Mouse (Mus musculus): Measurements from ENCODE around the gene Celsr1. TPM values are rescaled to one million over a fixed set of nuclear protein-coding genes. Genes with fewer than 3 reads are reported as not detected.

Celsr1 gene
- polyA plus RNA-seq, 1 experiment from 2014 or later, result 2.0 TPM

DNA sequence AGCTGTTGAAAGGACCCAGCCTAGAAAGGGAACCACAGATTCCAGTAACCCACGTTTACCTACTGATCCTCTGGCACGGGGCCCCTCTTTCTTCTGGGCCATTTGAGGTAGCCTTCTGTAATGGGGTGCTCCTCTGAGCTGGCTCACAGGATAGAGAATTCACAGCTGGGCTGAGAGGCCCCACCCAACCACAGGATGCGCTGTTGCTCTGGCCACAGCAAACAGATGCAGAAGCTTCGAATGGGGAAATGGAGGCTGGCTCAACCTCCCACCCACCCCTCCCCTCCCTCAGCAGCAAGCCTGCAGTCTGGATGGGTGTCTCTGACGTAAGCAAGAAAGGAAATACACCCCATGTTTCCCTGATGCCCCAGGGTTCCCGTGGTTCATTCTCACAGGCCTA, 77.4 kb downstream of the Celsr1 start:
- Histone ChIP-seq H3K4me3 (ENCODE audit: low read depth, low read length) (no peak overlapping the region), H3K27ac (replicated peaks) (no peak overlapping the region), H3K36me3 (ENCODE audit: control insufficient read depth, insufficient read depth, low read length) (no peaks in the 10 kb centered on the region), H3K4me1 (replicated peaks; ENCODE audit: control insufficient read depth, insufficient read depth) (no peaks in the 10 kb centered on the region), H3K9ac (ENCODE audit: low read length) (no peak overlapping the region), H3K4me2 (replicated peaks; ENCODE audit: low read depth) (no peak overlapping the region), H3K9me3 (ENCODE audit: control insufficient read depth, low read length) (no peaks in the 10 kb centered on the region), H3K27me3 (ENCODE audit: control insufficient read depth, insufficient read depth, low read length) (no peaks in the 10 kb centered on the region)
- 57% methylated on average over 6 of the region's 6 CpGs for WGBS
- DNase-seq (ENCODE audit: low spot score), result peak; percentile 24
- ATAC-seq (ENCODE audit: low FRiP score, low TSS enrichment), result peak; percentile 16; the same call in 1 of the 2 replicates
- TF ChIP-seq EP300 (optimal IDR thresholded peaks at IDR 0.05), result no peak
- no peak for TF ChIP-seq CTCF (IDR thresholded peaks at IDR 0.05; ENCODE audit: low read depth)

DNA sequence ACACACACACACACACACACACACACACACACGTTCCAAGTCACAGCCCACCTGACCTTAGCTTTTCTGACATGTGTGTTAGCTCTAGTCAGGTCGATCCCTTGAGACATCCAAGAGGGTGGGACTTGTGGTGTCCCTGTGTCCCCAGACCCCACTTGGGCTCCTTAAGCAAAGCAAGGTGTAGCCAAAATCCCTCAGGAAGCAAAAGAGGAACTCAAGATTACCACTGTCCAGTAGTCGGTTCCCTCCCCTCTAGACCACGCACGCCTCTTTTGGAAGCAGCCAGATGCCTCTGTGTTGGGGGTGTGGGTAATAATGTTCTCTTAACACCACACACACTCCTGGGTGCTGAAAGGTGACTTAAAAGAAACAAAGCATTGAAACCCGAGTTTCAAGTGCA, 80.1 kb downstream of the Celsr1 start:
- H3K4me3 ChIP-seq (ENCODE audit: low read depth, low read length), result no peak overlapping the region
- no peak for ATAC-seq (ENCODE audit: low FRiP score, low TSS enrichment)
- no peaks in the 10 kb centered on the region for H3K27me3 ChIP-seq (ENCODE audit: control insufficient read depth, insufficient read depth, low read length)
- H3K27ac ChIP-seq (replicated peaks), result no peak overlapping the region
- no peak overlapping the region for H3K9ac ChIP-seq (ENCODE audit: low read length)
- no peak for DNase-seq (ENCODE audit: low spot score)
- H3K4me1 ChIP-seq (replicated peaks; ENCODE audit: control insufficient read depth, insufficient read depth), result no peaks in the 10 kb centered on the region
- TF ChIP-seq EP300 (optimal IDR thresholded peaks at IDR 0.05) (no peak), CTCF (IDR thresholded peaks at IDR 0.05; ENCODE audit: low read depth) (no peak)
- no peaks in the 10 kb centered on the region for H3K9me3 ChIP-seq (ENCODE audit: control insufficient read depth, low read length)
- H3K4me2 ChIP-seq (replicated peaks; ENCODE audit: low read depth), result no peak overlapping the region
- 76% methylated on average over 6 of the region's 6 CpGs for WGBS
- no peaks in the 10 kb centered on the region for H3K36me3 ChIP-seq (ENCODE audit: control insufficient read depth, insufficient read depth, low read length)

DNA sequence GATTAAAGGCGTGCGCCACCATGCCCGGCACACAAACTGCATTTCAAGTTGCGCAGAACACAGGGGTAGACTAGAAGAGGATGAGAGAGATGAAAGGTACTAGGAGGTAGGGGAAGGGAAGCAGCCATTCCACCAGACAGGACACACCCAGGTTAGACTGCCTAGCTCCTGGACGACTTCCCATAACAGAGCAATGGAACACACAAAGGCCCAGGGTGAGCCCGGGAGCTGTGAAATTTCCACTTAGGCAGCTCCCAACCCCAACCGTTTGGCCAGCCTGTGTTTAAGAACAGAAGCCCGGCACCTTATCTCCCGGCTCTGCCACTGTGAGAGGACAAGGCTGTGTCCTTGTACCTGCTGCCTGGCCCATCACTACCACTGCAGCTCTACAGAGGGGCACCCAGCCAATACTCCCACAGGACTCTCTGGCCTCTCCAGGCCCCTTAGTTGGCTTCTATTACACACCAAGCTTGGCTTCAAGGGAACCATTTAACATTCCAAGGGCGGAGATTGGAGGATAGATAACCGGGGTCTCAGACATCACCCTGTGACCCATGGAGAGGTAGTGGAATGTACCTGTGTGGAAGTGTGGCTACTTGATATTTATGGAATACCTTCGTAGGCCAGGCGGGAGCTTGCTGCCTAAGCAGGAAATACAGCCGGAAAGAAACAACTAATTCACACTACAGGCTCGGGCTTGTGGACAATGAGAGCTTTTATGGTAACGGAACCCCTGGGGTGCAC, 84.0 kb downstream of the Celsr1 start:
- WGBS, result 61% methylated on average over 16 of the region's 16 CpGs
- no peaks in the 10 kb centered on the region for H3K27me3 ChIP-seq (ENCODE audit: control insufficient read depth, insufficient read depth, low read length)
- H3K4me3 ChIP-seq (ENCODE audit: low read depth, low read length), result no peak overlapping the region
- H3K36me3 ChIP-seq (ENCODE audit: control insufficient read depth, insufficient read depth, low read length), result no peaks in the 10 kb centered on the region
- ATAC-seq (ENCODE audit: low FRiP score, low TSS enrichment), result no peak
- H3K4me1 ChIP-seq (replicated peaks; ENCODE audit: control insufficient read depth, insufficient read depth), result no peaks in the 10 kb centered on the region
- no peak overlapping the region for H3K4me2 ChIP-seq (replicated peaks; ENCODE audit: low read depth)
- no peak overlapping the region for H3K9ac ChIP-seq (ENCODE audit: low read length)
- DNase-seq (ENCODE audit: low spot score), result no peak
- TF ChIP-seq CTCF (IDR thresholded peaks at IDR 0.05; ENCODE audit: low read depth) (no peak), EP300 (optimal IDR thresholded peaks at IDR 0.05) (no peak)
- H3K9me3 ChIP-seq (ENCODE audit: control insufficient read depth, low read length), result no peaks in the 10 kb centered on the region
- no peak overlapping the region for H3K27ac ChIP-seq (replicated peaks)

DNA sequence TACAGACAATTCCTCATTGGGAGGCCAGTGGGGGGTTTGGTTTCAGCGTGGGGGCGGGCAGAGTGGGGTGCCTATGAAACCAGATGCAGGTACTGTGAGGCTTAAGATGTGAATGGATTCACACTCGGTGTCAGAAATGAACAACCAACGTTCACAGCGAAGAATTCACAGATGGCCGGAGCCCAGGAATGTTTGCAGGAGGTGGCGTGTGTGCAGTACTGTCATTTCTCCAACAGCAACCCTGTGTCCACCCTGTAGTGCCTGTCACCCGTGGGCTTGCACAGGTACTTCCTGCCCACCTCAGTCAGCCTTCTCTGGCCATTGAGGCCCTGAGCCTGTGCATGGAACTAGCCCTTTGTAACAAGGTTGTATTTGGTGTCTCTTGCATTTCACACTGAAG, 85.6 kb downstream of the Celsr1 start:
- TF ChIP-seq EP300 (optimal IDR thresholded peaks at IDR 0.05) (no peak), CTCF (IDR thresholded peaks at IDR 0.05; ENCODE audit: low read depth) (no peak)
- Histone ChIP-seq H3K27me3 (ENCODE audit: control insufficient read depth, insufficient read depth, low read length) (no peaks in the 10 kb centered on the region), H3K36me3 (ENCODE audit: control insufficient read depth, insufficient read depth, low read length) (no peaks in the 10 kb centered on the region), H3K27ac (replicated peaks) (no peak overlapping the region), H3K9ac (ENCODE audit: low read length) (no peak overlapping the region), H3K4me3 (ENCODE audit: low read depth, low read length) (no peak overlapping the region), H3K9me3 (ENCODE audit: control insufficient read depth, low read length) (no peaks in the 10 kb centered on the region), H3K4me2 (replicated peaks; ENCODE audit: low read depth) (no peak overlapping the region), H3K4me1 (replicated peaks; ENCODE audit: control insufficient read depth, insufficient read depth) (no peaks in the 10 kb centered on the region)
- 71% methylated on average over 8 of the region's 8 CpGs for WGBS
- no peak for DNase-seq (ENCODE audit: low spot score)
- ATAC-seq (ENCODE audit: low FRiP score, low TSS enrichment), result no peak

DNA sequence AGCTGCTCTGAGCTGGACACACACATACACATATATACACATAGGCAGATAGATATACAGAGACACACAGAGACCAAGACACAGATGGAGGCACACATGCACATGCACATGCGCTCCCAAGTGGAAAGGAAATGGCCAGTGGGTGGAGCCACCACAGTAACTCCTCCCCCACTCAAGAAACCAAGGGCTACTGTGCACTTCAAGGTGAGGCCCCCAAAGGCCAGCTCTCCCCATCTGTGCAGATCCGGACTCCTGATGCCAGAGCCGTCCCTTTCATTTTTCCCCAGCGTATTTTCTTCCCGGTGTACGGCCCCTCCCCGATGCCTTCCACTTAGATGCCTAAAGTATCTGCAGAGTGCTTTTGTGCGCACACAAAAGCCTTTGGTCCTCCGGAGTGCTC, 86.0 kb downstream of the Celsr1 start:
- H3K4me3 ChIP-seq (ENCODE audit: low read depth, low read length), result no peak overlapping the region
- TF ChIP-seq CTCF (IDR thresholded peaks at IDR 0.05; ENCODE audit: low read depth) (no peak), EP300 (optimal IDR thresholded peaks at IDR 0.05) (no peak)
- no peaks in the 10 kb centered on the region for H3K27me3 ChIP-seq (ENCODE audit: control insufficient read depth, insufficient read depth, low read length)
- H3K4me1 ChIP-seq (replicated peaks; ENCODE audit: control insufficient read depth, insufficient read depth), result no peaks in the 10 kb centered on the region
- H3K36me3 ChIP-seq (ENCODE audit: control insufficient read depth, insufficient read depth, low read length), result no peaks in the 10 kb centered on the region
- no peak for ATAC-seq (ENCODE audit: low FRiP score, low TSS enrichment)
- no peak overlapping the region for H3K9ac ChIP-seq (ENCODE audit: low read length)
- WGBS, result 69% methylated on average over 9 of the region's 9 CpGs
- H3K27ac ChIP-seq (replicated peaks), result no peak overlapping the region
- no peak overlapping the region for H3K4me2 ChIP-seq (replicated peaks; ENCODE audit: low read depth)
- no peak for DNase-seq (ENCODE audit: low spot score)
- H3K9me3 ChIP-seq (ENCODE audit: control insufficient read depth, low read length), result no peaks in the 10 kb centered on the region

DNA sequence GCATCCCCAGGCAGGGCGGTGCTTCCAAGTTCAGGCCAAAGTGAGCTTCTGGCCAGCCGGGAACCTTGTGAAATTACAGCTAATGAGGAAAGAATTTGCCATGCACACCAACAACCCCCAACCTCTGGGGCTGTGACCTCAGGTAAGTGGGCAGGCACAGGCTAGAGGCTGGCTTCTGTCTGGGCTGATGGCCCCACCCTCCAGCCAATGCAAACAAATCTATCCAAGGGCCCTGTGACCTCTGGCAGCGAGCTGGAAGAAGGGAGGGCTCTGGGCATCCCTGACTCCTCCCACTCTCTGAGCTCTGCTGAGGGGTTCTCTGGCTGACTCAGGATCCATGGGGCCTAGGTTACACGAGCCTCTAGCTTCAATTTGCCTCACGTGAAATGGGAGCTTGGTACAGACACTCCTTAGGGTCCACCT, 97.9 kb downstream of the Celsr1 start:
- H3K27me3 ChIP-seq (ENCODE audit: control insufficient read depth, insufficient read depth, low read length), result no peaks in the 10 kb centered on the region
- no peak overlapping the region for H3K27ac ChIP-seq (replicated peaks)
- no peak overlapping the region for H3K4me2 ChIP-seq (replicated peaks; ENCODE audit: low read depth)
- WGBS, result 13% methylated on average over 5 of the region's 5 CpGs
- no peak overlapping the region for H3K9ac ChIP-seq (ENCODE audit: low read length)
- DNase-seq (ENCODE audit: low spot score) (peak; percentile 86), ATAC-seq (ENCODE audit: low FRiP score, low TSS enrichment) (peak; percentile 92)
- H3K4me1 ChIP-seq (replicated peaks; ENCODE audit: control insufficient read depth, insufficient read depth), result no peaks in the 10 kb centered on the region
- H3K9me3 ChIP-seq (ENCODE audit: control insufficient read depth, low read length), result no peaks in the 10 kb centered on the region
- no peak for TF ChIP-seq EP300 (optimal IDR thresholded peaks at IDR 0.05)
- no peak for TF ChIP-seq CTCF (IDR thresholded peaks at IDR 0.05; ENCODE audit: low read depth)
- no peaks in the 10 kb centered on the region; the same call in 1 of the 2 replicates for H3K36me3 ChIP-seq (ENCODE audit: control insufficient read depth, insufficient read depth, low read length)
- H3K4me3 ChIP-seq (ENCODE audit: low read depth, low read length), result no peak overlapping the region

Measured in stomach, postnatal 0 days (tissue).